Mouse (Mus musculus): ENCODE results near the gene Npas3.

- TF ChIP-seq CTCF (IDR thresholded peaks at IDR 0.05), result no peak
- no peak for TF ChIP-seq EP300 (IDR thresholded peaks at IDR 0.05; ENCODE audit: insufficient read depth, low read depth, low read length)
These were observed 640.1 kb downstream of the Npas3 start for GRCm38 (mm10) chr12:53888624-53889023.

Data from heart, adult 2 months (tissue).